Mouse (Mus musculus) stomach, postnatal 0 days (tissue): ENCODE results near the gene Rarb. TPM values are rescaled to one million over a fixed set of nuclear protein-coding genes. Genes with fewer than 3 reads are reported as not detected.

ENCODE experiments used
- ATAC-seq: fragments of 200-750 bp; cut with Nextera tagmentation; 2 replicates; pipeline ENCODE4 v1.8.0; 2017; ENCODE audit not compliant: low FRiP score, low TSS enrichment
- DNase-seq: peaks from one replicate; pipeline ENCODE4 v3.0.0-alpha.2; 2016; ENCODE audit warnings: low spot score
- H3K27ac ChIP-seq: fragments of 300-500 bp; sonication (generic); replicated peaks from 2 replicates; pipeline ENCODE4 v1.5.1; 2014; ENCODE audit warnings: mild to moderate bottlenecking, control low read depth
- H3K27me3 ChIP-seq: fragments of 300-500 bp; sonication (generic); 2 replicates; pipeline ENCODE4 v1.6.1; 2014; ENCODE audit warnings: low read length; ENCODE audit not compliant: control insufficient read depth, insufficient read depth
- H3K36me3 ChIP-seq: fragments of 300-500 bp; sonication (generic); 2 replicates; pipeline ENCODE4 v1.6.1; 2014; ENCODE audit warnings: low read length, mixed read lengths; ENCODE audit not compliant: control insufficient read depth, insufficient read depth
- H3K4me1 ChIP-seq: fragments of 300-500 bp; sonication (generic); replicated peaks from 2 replicates; pipeline ENCODE4 v1.6.1; 2014; ENCODE audit warnings: antibody characterized with exemption; ENCODE audit not compliant: control insufficient read depth, insufficient read depth
- H3K4me2 ChIP-seq: fragments of 300-500 bp; sonication (generic); replicated peaks from 2 replicates; pipeline ENCODE4 v1.6.1; 2014; ENCODE audit warnings: low read depth, mild to moderate bottlenecking, control low read depth, moderate library complexity
- H3K4me3 ChIP-seq: fragments of 300-500 bp; sonication (generic); 2 replicates; pipeline ENCODE4 v1.5.1; 2014; ENCODE audit warnings: low read depth, low read length, control low read depth
- H3K9ac ChIP-seq: fragments of 300-500 bp; sonication (generic); 2 replicates; pipeline ENCODE4 v1.6.1; 2014; ENCODE audit warnings: mild to moderate bottlenecking, low read length, control low read depth, mixed read lengths
- H3K9me3 ChIP-seq: fragments of 300-500 bp; sonication (generic); 2 replicates; pipeline ENCODE4 v1.6.1; 2016; ENCODE audit warnings: low read length; ENCODE audit not compliant: control insufficient read depth
- CTCF ChIP-seq: IDR thresholded peaks from 2 replicates; pipeline ENCODE4 v1.5.1; 2016; ENCODE audit warnings: antibody characterized with exemption, low read depth, mild to moderate bottlenecking, moderate library complexity
- EP300 ChIP-seq: optimal IDR thresholded peaks from 2 replicates; pipeline ENCODE3; 2016; ENCODE audit warnings: antibody characterized with exemption
- WGBS: fragments of 180-500 bp; shearing (Covaris S2); extraction: QIAGEN DNeasy Blood & Tissue Kit; methylation state at CpG from one replicate; pipeline ENCODE4 v1.1.7; 2014; 5-methylcytosine and 5-hydroxymethylcytosine counted together
- polyA plus RNA-seq: library from polyadenylated mRNA; unstranded; fragments of >200 nt; fragmentation: Nextera tagmentation; extraction: Ambion mirVana; gene quantifications from 2 replicates; pipeline ENCODE4 v1.2.1, GENCODE M21; 2015

Gene Rarb
- polyA plus RNA-seq, 1 experiment from 2014 or later: 4.0 TPM

GRCm38 (mm10) chr14:16569506-16570001 lies 249.4 kb downstream of the Rarb start:
- DNase-seq (no peak), ATAC-seq (no peak)
- Histone ChIP-seq H3K27ac (no peak overlapping the region), H3K4me3 (no peak overlapping the region), H3K4me2 (no peak overlapping the region), H3K9me3 (no peaks in the 10 kb centered on the region), H3K4me1 (no peaks in the 10 kb centered on the region), H3K27me3 (no peaks in the 10 kb centered on the region), H3K9ac (no peak overlapping the region), H3K36me3 (no peaks in the 10 kb centered on the region)
- TF ChIP-seq CTCF: no peak
- no peak for TF ChIP-seq EP300
- WGBS: 44% methylated on average over 7 of the region's 7 CpGs

GRCm38 (mm10) chr14:16566920-16567319 lies 252.0 kb downstream of the Rarb start:
- DNase-seq (no peak), ATAC-seq (no peak)
- no peaks in the 10 kb centered on the region for H3K27me3 ChIP-seq
- no peak overlapping the region for H3K4me2 ChIP-seq
- no peak overlapping the region for H3K4me3 ChIP-seq
- TF ChIP-seq CTCF (0 out of 2 replicates have a peak, but pooled peaks have one; percentile 9), EP300 (no peak)
- 75% methylated on average over 1 of the region's 1 CpGs for WGBS
- no peaks in the 10 kb centered on the region for H3K4me1 ChIP-seq
- H3K9me3 ChIP-seq: no peaks in the 10 kb centered on the region
- H3K9ac ChIP-seq: no peak overlapping the region
- no peak overlapping the region for H3K27ac ChIP-seq
- H3K36me3 ChIP-seq: no peaks in the 10 kb centered on the region

GRCm38 (mm10) chr14:16563912-16564311 lies 255.0 kb downstream of the Rarb start:
- DNase-seq: no peak
- Histone ChIP-seq H3K27ac (no peak overlapping the region), H3K36me3 (no peaks in the 10 kb centered on the region), H3K4me1 (no peaks in the 10 kb centered on the region), H3K4me2 (no peak overlapping the region), H3K9me3 (no peaks in the 10 kb centered on the region), H3K9ac (no peak overlapping the region), H3K27me3 (no peaks in the 10 kb centered on the region), H3K4me3 (no peak overlapping the region)
- 67% methylated on average over 2 of the region's 2 CpGs for WGBS
- no peak for ATAC-seq
- no peak for TF ChIP-seq CTCF
- TF ChIP-seq EP300: no peak

GRCm38 (mm10) chr14:16561496-16562170 lies 257.3 kb downstream of the Rarb start:
- WGBS: 91% methylated on average over 6 of the region's 6 CpGs

GRCm38 (mm10) chr14:16559294-16560217 lies 259.4 kb downstream of the Rarb start:
- H3K9ac ChIP-seq: no peak overlapping the region
- no peak overlapping the region for H3K4me2 ChIP-seq
- no peak overlapping the region for H3K4me3 ChIP-seq
- H3K4me1 ChIP-seq: peaks cover 5% of the 10 kb centered on the region
- no peak for ATAC-seq
- DNase-seq: no peak
- H3K27me3 ChIP-seq: no peaks in the 10 kb centered on the region
- no peaks in the 10 kb centered on the region for H3K36me3 ChIP-seq
- H3K9me3 ChIP-seq: no peaks in the 10 kb centered on the region
- no peak overlapping the region for H3K27ac ChIP-seq
- WGBS: 56% methylated on average over 12 of the region's 12 CpGs
- TF ChIP-seq CTCF (no peak), EP300 (no peak)

More at GRCm38 (mm10) chr14:16561496-16562170, 257.3 kb downstream of the Rarb start:
- Histone ChIP-seq H3K9me3 (no peaks in the 10 kb centered on the region), H3K27me3 (no peaks in the 10 kb centered on the region), H3K36me3 (no peaks in the 10 kb centered on the region), H3K27ac (no peak overlapping the region), H3K9ac (no peak overlapping the region), H3K4me3 (no peak overlapping the region), H3K4me2 (no peak overlapping the region), H3K4me1 (no peaks in the 10 kb centered on the region)
- ATAC-seq: no peak
- DNase-seq: no peak
- TF ChIP-seq CTCF: no peak
- no peak for TF ChIP-seq EP300
